Mouse (Mus musculus): ENCODE measurements around the gene Cntn1. TPM values are rescaled to one million over a fixed set of nuclear protein-coding genes. Genes with fewer than 3 reads are reported as not detected.

The Cntn1 gene
- total and polyA plus RNA-seq, 2 experiments from 2014 or later = 112 to 192 TPM

DNA sequence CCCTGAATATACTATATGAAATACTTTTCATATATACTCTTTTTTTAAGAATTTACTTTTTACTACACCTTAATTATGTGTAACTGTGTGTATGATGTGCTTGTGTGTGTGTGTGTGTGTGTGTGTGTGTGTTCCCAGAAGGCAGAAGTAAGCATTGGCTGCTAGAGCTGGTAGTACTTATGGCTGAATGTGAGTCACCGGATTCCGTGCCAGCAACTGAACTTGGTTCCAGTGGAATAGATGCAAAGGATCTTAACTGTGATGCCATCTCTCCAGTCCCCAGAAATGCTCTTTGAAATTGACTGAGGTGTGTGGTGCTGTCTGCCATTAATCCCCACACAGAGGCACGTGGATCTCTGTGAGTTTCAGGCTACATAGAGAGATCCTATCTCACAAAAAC lies 113.2 kb downstream of the Cntn1 start:
- Histone ChIP-seq H3K9ac (no peak overlapping the region), H3K27me3 (ENCODE audit: insufficient read depth, low read length) (no peaks in the 10 kb centered on the region), H3K4me2 (ENCODE audit: low read depth) (no peak overlapping the region)

GRCm38 (mm10) chr15:92166266-92166665 lies 115.3 kb downstream of the Cntn1 start:
- no peak overlapping the region for H3K4me2 ChIP-seq (ENCODE audit: low read depth)
- TF ChIP-seq CTCF (IDR thresholded peaks at IDR 0.05; ENCODE audit: low read depth) = no peak
- peaks cover 4% of the 10 kb centered on the region; the same call in 1 of the 2 replicates for H3K4me1 ChIP-seq (ENCODE audit: insufficient read depth)
- H3K27ac ChIP-seq (ENCODE audit: low read depth, low read length) = no peak overlapping the region
- no peak overlapping the region for H3K4me3 ChIP-seq (ENCODE audit: low read depth, low read length)
- 68% methylated on average over 5 of the region's 5 CpGs for WGBS
- no peak overlapping the region for H3K9ac ChIP-seq
- no peaks in the 10 kb centered on the region for H3K9me3 ChIP-seq (ENCODE audit: low read length)
- H3K27me3 ChIP-seq (ENCODE audit: insufficient read depth, low read length) = no peaks in the 10 kb centered on the region
- DNase-seq (no peak), ATAC-seq (no peak)
- no peaks in the 10 kb centered on the region for H3K36me3 ChIP-seq (ENCODE audit: insufficient read depth)

More for the DNA sequence above, 113.2 kb downstream of the Cntn1 start:
- DNase-seq = peak; percentile 45
- no peak for TF ChIP-seq CTCF (IDR thresholded peaks at IDR 0.05; ENCODE audit: low read depth)
- H3K9me3 ChIP-seq (ENCODE audit: low read length) = no peaks in the 10 kb centered on the region
- no peaks in the 10 kb centered on the region for H3K36me3 ChIP-seq (ENCODE audit: insufficient read depth)
- no peak overlapping the region for H3K27ac ChIP-seq (ENCODE audit: low read depth, low read length)
- WGBS = 64% methylated on average over 3 of the region's 3 CpGs
- no peak overlapping the region for H3K4me3 ChIP-seq (ENCODE audit: low read depth, low read length)
- H3K4me1 ChIP-seq (ENCODE audit: insufficient read depth) = peaks cover 4% of the 10 kb centered on the region; the same call in 1 of the 2 replicates
- no peak for ATAC-seq

- ATAC-seq = no peak
- no peak for DNase-seq
Measured at GRCm38 (mm10) chr15:92175739-92176138, 124.8 kb downstream of the Cntn1 start.

GRCm38 (mm10) chr15:92177413-92177812 lies 126.4 kb downstream of the Cntn1 start:
- Histone ChIP-seq H3K27ac (ENCODE audit: low read depth, low read length) (no peak overlapping the region), H3K36me3 (ENCODE audit: insufficient read depth) (no peaks in the 10 kb centered on the region), H3K4me1 (ENCODE audit: insufficient read depth) (no peaks in the 10 kb centered on the region), H3K9ac (no peak overlapping the region), H3K4me3 (ENCODE audit: low read depth, low read length) (no peak overlapping the region), H3K27me3 (ENCODE audit: insufficient read depth, low read length) (no peaks in the 10 kb centered on the region), H3K4me2 (ENCODE audit: low read depth) (no peak overlapping the region), H3K9me3 (ENCODE audit: low read length) (no peaks in the 10 kb centered on the region)
- no peak for TF ChIP-seq CTCF (IDR thresholded peaks at IDR 0.05; ENCODE audit: low read depth)
- ATAC-seq (no peak), DNase-seq (no peak)
- 62% methylated on average over 9 of the region's 9 CpGs for WGBS

More at GRCm38 (mm10) chr15:92175739-92176138, 124.8 kb downstream of the Cntn1 start:
- H3K4me3 ChIP-seq (ENCODE audit: low read depth, low read length) = no peak overlapping the region
- H3K27ac ChIP-seq (ENCODE audit: low read depth, low read length) = no peak overlapping the region
- H3K9me3 ChIP-seq (ENCODE audit: low read length) = no peaks in the 10 kb centered on the region
- no peak for TF ChIP-seq CTCF (IDR thresholded peaks at IDR 0.05; ENCODE audit: low read depth)
- 74% methylated on average over 2 of the region's 2 CpGs for WGBS
- H3K27me3 ChIP-seq (ENCODE audit: insufficient read depth, low read length) = no peaks in the 10 kb centered on the region
- no peaks in the 10 kb centered on the region for H3K36me3 ChIP-seq (ENCODE audit: insufficient read depth)
- no peak overlapping the region for H3K4me2 ChIP-seq (ENCODE audit: low read depth)
- H3K9ac ChIP-seq = no peak overlapping the region
- no peaks in the 10 kb centered on the region for H3K4me1 ChIP-seq (ENCODE audit: insufficient read depth)

- no peak overlapping the region for H3K27ac ChIP-seq (ENCODE audit: low read depth, low read length)
- DNase-seq (no peak), ATAC-seq (no peak)
- no peaks in the 10 kb centered on the region for H3K9me3 ChIP-seq (ENCODE audit: low read length)
- no peak overlapping the region for H3K9ac ChIP-seq
- no peak for TF ChIP-seq CTCF (IDR thresholded peaks at IDR 0.05; ENCODE audit: low read depth)
- H3K27me3 ChIP-seq (ENCODE audit: insufficient read depth, low read length) = no peaks in the 10 kb centered on the region
- H3K4me2 ChIP-seq (ENCODE audit: low read depth) = no peak overlapping the region
- no peaks in the 10 kb centered on the region for H3K36me3 ChIP-seq (ENCODE audit: insufficient read depth)
- no peak overlapping the region for H3K4me3 ChIP-seq (ENCODE audit: low read depth, low read length)
- H3K4me1 ChIP-seq (ENCODE audit: insufficient read depth) = no peaks in the 10 kb centered on the region
- 89% methylated on average over 2 of the region's 2 CpGs for WGBS
Measured at GRCm38 (mm10) chr15:92185484-92185883, 134.5 kb downstream of the Cntn1 start.

DNA sequence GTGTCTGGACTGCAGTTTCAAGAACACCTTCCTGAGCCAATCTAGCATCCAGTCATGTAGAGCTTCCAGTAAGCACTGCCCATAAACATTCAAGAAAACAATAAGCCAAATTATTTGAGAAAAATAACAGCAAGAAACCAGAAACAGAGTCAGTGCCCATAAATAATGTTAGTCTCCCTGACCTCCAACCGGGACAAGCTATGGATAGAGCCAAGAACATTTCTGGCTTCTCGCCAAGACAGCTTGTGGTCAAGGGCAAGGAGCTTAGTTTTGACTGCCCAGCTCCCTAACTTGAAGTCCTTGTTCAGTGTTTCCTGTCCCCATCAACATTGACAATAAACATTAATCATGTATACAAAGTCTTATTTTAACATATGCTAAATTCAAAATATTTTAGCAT lies 139.0 kb downstream of the Cntn1 start:
- no peaks in the 10 kb centered on the region for H3K27me3 ChIP-seq (ENCODE audit: insufficient read depth, low read length)
- H3K27ac ChIP-seq (ENCODE audit: low read depth, low read length) = no peak overlapping the region
- DNase-seq (no peak), ATAC-seq (no peak)
- WGBS = 82% methylated on average over 2 of the region's 2 CpGs
- H3K36me3 ChIP-seq (ENCODE audit: insufficient read depth) = no peaks in the 10 kb centered on the region
- no peak overlapping the region for H3K9ac ChIP-seq
- no peaks in the 10 kb centered on the region for H3K9me3 ChIP-seq (ENCODE audit: low read length)
- no peak overlapping the region for H3K4me3 ChIP-seq (ENCODE audit: low read depth, low read length)
- no peak overlapping the region for H3K4me2 ChIP-seq (ENCODE audit: low read depth)
- no peak for TF ChIP-seq CTCF (IDR thresholded peaks at IDR 0.05; ENCODE audit: low read depth)
- 0 out of 2 replicates have a peak, but pooled peaks cover 3% of the 10 kb centered on the region for H3K4me1 ChIP-seq (ENCODE audit: insufficient read depth)

DNA sequence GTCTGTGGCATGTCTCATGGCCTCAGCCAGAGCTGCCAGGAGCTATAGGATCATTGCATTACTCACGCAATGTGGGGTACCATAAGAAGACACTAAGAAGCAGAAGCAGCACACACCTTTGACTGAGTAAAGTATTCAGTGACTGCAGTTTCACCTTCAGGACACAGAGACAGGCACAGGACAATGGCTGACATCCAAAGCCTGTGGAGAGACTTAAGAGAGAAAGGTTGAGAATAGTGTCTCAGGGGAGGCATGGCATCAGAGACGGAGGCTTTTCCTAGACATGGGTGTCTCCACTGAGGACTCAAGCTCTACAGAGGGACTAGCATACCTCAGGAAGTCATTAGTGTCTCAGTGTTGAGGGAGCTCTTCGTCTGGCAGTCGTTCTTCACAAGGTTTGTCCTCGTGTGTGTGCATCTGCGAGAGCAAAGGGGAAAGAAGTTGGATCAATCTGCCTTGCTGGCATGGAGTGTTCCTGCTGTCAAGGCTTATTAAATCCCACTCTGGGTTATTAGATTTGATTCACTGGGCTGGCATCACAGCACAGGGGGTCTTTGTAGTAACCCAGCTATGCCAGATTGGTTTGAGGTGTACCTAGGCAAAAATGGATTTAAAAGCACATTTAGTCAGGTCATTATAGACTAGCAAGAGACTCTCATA lies 149.5 kb downstream of the Cntn1 start:
- Histone ChIP-seq H3K4me3 (ENCODE audit: low read depth, low read length) (no peak overlapping the region), H3K36me3 (ENCODE audit: insufficient read depth) (no peaks in the 10 kb centered on the region), H3K9me3 (ENCODE audit: low read length) (no peaks in the 10 kb centered on the region), H3K27ac (ENCODE audit: low read depth, low read length) (no peak overlapping the region), H3K27me3 (ENCODE audit: insufficient read depth, low read length) (no peaks in the 10 kb centered on the region), H3K9ac (no peak overlapping the region), H3K4me1 (ENCODE audit: insufficient read depth) (no peaks in the 10 kb centered on the region), H3K4me2 (ENCODE audit: low read depth) (no peak overlapping the region)
- no peak for DNase-seq
- TF ChIP-seq CTCF (IDR thresholded peaks at IDR 0.05; ENCODE audit: low read depth) = no peak
- no peak for ATAC-seq
- 56% methylated on average over 6 of the region's 6 CpGs for WGBS
